Mouse (Mus musculus) kidney, postnatal 36 days (tissue): ENCODE data around the gene Aqp12.

Source experiments
- DNase-seq, 2 experiments: peaks; one replicate each; pipeline ENCODE4 v3.0.0; 2021 to 2022; ENCODE audit warnings: mixed read lengths in 2 of 2

The Aqp12 gene

GRCm38 (mm10) chr1:93018716-93019115 is 12.6 kb downstream of the Aqp12 start:
- DNase-seq: no peak

DNA sequence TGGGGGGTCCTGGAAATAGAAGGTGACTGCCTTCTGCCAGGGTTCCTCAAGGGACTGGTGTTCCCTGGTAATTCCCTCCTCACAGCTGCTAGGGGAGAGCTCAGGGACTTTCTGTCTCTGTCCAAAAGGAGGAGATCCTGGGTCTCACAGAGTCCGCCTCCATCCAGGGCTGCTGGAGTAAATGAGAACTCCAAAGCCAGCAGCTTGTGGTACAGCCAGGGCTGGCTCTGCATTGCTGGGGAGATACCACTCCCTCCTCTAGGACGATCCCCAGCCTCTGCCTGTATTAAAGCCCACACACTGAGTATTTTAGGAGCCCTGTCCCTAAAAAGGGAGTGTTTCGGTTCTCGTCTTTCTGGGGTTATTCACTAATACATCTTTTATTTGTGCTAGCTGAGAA is 14.5 kb downstream of the Aqp12 start:
- DNase-seq: no peak

DNA sequence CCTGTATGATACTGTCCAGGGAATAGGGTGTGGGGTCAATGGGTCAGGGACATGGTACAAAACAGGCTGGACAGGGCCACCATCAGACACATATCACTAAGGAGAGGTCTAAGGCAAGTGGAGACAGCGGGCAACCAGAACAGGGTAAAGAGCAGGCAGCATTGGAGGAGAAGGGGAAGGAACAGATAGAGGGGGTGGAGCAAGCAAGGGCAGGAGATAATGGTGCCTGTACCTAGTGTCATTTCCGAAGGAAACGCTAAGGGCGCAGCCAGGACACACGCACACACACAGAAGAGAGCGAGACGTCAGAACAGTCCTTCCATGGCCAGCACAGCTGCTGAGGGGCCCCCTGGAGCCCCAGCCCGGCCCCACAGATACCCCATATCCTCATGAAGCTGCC is 20.5 kb downstream of the Aqp12 start:
- no peak for DNase-seq

DNA sequence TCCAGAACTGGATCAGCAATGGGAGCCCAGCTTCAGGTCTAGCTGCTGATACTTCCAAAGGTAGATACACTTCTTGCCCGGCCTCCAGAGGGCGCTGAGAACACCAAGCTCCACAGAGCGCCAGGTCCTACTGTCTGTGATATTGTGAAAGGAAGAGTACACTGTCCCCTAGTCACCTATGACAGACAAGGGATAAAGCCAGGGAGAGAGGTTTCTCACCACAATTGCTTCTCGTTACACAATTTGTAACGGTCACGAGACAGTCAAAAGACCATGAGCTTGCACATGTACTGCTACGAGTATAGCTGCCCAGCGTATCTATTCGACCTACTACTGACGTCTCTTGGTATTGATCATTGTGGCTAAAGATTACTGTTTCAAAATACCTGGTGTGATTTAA is 23.3 kb downstream of the Aqp12 start:
- DNase-seq: no peak

DNA sequence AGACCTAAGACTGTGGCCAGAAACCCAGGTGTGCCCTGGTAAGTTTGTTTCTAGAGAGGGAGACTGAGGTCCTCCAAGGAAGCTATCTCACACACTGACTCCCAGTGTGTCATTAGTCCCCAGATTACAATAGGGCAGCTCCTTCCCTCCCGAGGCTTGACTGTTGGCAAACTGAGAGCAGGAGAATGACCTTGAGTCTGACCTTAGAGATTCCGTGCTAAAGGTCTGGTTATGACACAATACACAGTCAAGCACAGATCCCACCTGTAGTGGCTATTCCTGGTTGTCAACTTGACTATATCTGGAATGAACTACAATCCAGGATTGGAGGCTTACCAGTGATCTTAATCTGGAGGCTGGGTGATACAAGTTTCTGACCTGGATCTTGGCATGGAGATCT is 23.9 kb downstream of the Aqp12 start:
- DNase-seq: no peak

- DNase-seq: no peak
Measured at GRCm38 (mm10) chr1:93031199-93031598, 25.1 kb downstream of the Aqp12 start.

DNA sequence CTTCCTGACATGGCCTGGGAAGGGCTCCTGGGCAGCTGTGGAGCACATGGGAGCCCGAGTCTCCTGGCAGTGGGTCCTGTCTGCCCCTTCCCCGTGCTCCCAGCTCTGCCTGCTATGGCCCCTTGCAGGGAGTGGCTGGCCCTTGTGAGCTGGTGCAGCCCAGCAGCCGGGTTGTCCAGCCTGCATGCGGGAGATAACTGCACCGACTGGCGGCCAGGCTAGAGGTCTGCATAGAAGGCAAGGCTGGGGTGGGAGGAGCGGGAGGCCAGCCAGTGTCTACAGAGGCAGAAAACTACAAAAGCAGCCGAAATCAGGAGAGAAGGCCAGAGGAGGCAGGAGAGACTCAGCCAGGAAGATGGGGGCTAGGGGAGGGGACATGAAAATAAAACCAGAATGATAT is 27.9 kb downstream of the Aqp12 start:
- no peak for DNase-seq

DNA sequence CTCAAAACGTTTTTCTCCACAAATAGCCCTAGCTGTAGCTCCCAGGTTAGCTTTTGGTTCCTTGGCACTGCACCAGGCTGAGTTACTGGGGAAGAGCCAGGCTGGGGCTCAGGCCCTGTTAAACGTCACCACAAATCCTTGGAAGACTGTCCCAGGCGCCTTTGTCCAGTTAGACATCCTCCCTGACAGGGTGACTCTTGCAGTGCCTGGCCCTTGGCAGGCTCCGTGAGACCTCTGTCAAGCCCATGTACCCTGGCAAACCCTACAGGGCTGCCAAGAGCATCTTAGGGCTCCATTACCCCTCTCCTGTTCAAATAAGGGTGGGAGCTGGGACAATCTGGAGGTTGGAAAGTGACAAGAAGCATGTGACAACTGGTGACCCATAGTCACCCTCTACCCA is 29.8 kb downstream of the Aqp12 start:
- DNase-seq: no peak

DNA sequence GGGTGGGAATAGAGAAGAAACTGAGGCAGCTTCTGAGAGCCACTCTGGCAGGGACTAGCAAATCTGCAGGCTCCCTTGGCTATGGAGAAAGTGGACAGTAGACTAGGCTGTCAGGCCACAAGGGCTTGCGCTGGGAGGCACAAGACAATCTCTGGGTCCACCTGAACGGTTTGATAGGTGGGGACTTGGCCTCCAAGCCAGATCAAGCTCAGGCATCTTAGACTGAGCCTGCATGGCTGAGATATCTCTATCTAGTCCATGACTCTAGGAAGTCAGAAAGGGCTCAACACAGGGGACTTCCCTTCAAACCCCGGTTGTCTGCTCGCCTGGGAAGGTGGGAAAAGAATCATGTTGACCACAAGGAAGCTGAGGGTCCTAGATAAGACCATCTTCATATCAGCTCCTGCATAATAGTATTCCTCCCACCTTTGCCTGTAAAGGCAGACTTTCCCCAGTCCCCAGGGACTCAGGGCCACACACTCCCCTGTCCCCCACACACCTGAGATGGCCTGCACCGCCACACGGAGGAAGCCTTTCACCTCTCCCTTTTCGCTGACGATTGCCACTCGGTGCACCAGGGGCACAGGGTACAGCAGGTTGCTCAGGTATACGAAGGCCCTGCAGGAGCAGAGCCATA is 40.1 kb downstream of the Aqp12 start:
- no peak for DNase-seq

- no peak for DNase-seq
Measured at GRCm38 (mm10) chr1:93050071-93050470, 43.9 kb downstream of the Aqp12 start.

- DNase-seq: no peak
Measured at GRCm38 (mm10) chr1:93051124-93051833, 45.1 kb downstream of the Aqp12 start.
